Mouse (Mus musculus) testis, adult 2 months (tissue): ENCODE measurements around the gene Aox3. TPM values are rescaled to one million over a fixed set of nuclear protein-coding genes. Genes with fewer than 3 reads are reported as not detected.

Experiments
- H3K27ac ChIP-seq: fragments of 200-500 bp; 2 replicates; pipeline ENCODE4 v1.5.1; 2012; ENCODE audit warnings: low read depth, low read length; ENCODE audit not compliant: control insufficient read depth, insufficient read depth
- H3K27me3 ChIP-seq: fragments of 200-500 bp; 2 replicates; pipeline ENCODE4 v1.6.1; 2012; ENCODE audit warnings: mild to moderate bottlenecking, low read length, moderate library complexity; ENCODE audit not compliant: control insufficient read depth, insufficient read depth
- H3K36me3 ChIP-seq: fragments of 200-500 bp; 2 replicates; pipeline ENCODE4 v1.6.1; 2012; ENCODE audit warnings: mild to moderate bottlenecking, low read length; ENCODE audit not compliant: control insufficient read depth, insufficient read depth
- H3K4me1 ChIP-seq: fragments of 200-500 bp; 2 replicates; pipeline ENCODE4 v1.6.1; 2012; ENCODE audit warnings: low read length; ENCODE audit not compliant: control insufficient read depth, insufficient read depth
- H3K4me3 ChIP-seq: fragments of 200-500 bp; 2 replicates; pipeline ENCODE4 v1.5.1; 2012; ENCODE audit warnings: low read depth, mild to moderate bottlenecking, low read length, moderate library complexity, mixed read lengths; ENCODE audit not compliant: control insufficient read depth
- CTCF ChIP-seq: fragments of 200-500 bp; IDR thresholded peaks from 2 replicates; pipeline ENCODE4 v1.5.1; 2012; ENCODE audit warnings: low read depth, mild to moderate bottlenecking, inconsistent platforms, low read length, moderate library complexity; ENCODE audit not compliant: control insufficient read depth, insufficient read depth, insufficient replicate concordance
- POLR2A ChIP-seq: fragments of 200-500 bp; IDR thresholded peaks from 2 replicates; pipeline ENCODE4 v1.6.1; 2012; ENCODE audit warnings: low read depth, mild to moderate bottlenecking, inconsistent platforms, low read length, moderate library complexity; ENCODE audit not compliant: control insufficient read depth
- polyA plus RNA-seq: library from polyadenylated mRNA; depleted of rRNA; stranded (reverse); fragments of >200 nt; gene quantifications from 2 replicates; pipeline ENCODE4 v1.2.3, GENCODE M21; 2012

Gene Aox3
- polyA plus RNA-seq, 1 experiment: 9.6 TPM

DNA sequence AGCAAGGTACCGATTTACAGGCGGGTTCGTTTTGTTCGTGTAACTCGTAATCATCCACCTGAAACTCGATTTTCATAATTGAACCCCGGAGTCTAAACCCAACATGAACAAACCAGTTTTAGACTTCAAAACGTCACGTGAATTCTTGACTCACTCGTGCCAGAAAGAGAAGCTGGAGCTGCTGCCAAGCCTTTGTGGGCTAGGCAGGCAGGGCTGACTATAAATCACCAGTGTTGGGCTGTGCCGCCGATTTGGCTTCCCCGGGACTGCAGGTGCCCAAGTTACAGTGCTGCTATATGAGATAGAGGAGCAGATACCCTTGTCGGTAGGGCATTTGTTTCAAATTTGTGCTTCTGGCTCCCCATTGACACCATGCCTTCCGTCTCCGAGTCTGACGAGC is 97.3 kb downstream of the Aox3 start, which contains the start of gene Aox4:
Gene Aox4, plus strand, starts transcription at position 195 of the 400 bp plus-strand sequence.
- Histone ChIP-seq H3K27ac (no peak within 1 kb of the TSS), H3K36me3 (no peaks in the 10 kb centered on the region), H3K4me1 (peaks cover 2% of the 10 kb centered on the region; the same call in 1 of the 2 replicates), H3K27me3 (no peaks in the 10 kb centered on the region), H3K4me3 (no peak within 1 kb of the TSS)
- TF ChIP-seq CTCF: no peak
- no peak for TF ChIP-seq POLR2A

DNA sequence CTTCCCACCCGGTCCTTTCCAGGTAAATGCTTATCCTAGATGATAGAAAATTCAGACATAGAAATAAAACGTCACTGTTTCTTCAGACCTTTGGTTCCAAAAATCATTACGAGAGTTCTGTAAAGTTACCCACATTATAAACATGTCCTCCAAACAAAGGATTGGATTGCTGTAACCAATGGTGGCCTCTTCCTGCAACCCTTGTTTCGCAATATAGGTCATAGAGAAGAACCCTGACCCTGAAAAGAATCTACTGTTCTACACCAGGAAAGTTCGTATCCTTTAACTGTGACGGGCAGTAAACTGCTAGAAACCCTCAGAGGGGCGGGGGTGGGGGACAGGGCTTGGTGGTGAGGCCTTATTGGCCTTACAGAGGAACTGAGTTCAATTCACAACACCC is 99.9 kb downstream of the Aox3 start:
- no peak overlapping the region for H3K4me3 ChIP-seq
- TF ChIP-seq POLR2A: no peak
- no peak for TF ChIP-seq CTCF
- peaks cover 4% of the 10 kb centered on the region; the same call in 1 of the 2 replicates for H3K4me1 ChIP-seq
- H3K27me3 ChIP-seq: no peaks in the 10 kb centered on the region
- H3K36me3 ChIP-seq: no peaks in the 10 kb centered on the region
- H3K27ac ChIP-seq: no peak overlapping the region

DNA sequence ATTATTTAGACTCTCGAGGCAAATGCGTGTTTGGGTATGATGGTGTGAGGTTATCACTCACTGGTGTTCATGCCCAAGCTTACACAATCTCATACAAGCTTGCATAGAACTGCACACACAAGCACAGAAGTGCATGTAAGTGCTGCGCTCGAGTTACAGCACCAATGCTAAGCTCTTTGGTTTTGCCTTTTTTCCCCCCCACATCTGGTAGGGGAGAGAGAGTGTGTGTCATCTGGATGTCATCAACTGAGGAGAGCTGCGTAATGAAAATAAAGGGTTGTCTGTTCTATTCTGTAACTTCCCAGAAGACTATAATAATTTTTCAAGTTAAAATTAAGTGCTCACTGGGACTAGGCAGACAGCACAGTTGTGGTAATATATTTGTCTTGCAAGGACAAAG is 100.9 kb downstream of the Aox3 start:
- TF ChIP-seq CTCF (no peak), POLR2A (no peak)
- no peaks in the 10 kb centered on the region for H3K36me3 ChIP-seq
- no peaks in the 10 kb centered on the region for H3K27me3 ChIP-seq
- peaks cover 4% of the 10 kb centered on the region; the same call in 1 of the 2 replicates for H3K4me1 ChIP-seq
- H3K4me3 ChIP-seq: no peak overlapping the region
- no peak overlapping the region for H3K27ac ChIP-seq

DNA sequence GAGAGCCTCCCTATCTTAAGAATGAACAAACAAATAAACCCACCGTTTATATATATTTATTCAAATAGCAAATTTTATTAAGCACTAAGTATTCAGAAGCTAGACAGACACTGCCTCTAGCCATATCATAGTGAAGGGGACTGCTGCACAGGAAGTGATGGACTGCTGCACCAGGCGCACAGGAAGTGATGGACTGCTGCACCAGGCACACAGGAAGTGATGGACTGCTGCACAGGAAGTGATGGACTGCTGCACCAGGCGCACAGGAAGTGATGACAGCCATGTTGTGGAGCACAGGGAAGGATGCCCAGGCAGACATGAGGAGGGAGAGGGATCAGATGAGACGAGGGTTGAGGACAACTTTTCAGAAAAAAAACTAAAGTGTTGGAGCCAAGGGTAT is 102.4 kb downstream of the Aox3 start:
- TF ChIP-seq POLR2A (no peak), CTCF (no peak)
- Histone ChIP-seq H3K4me3 (peak overlapping the region; percentile 31), H3K27me3 (no peaks in the 10 kb centered on the region), H3K27ac (no peak overlapping the region), H3K36me3 (no peaks in the 10 kb centered on the region), H3K4me1 (peaks cover 4% of the 10 kb centered on the region; the same call in 1 of the 2 replicates)

GRCm38 (mm10) chr1:58215956-58216532 is 103.1 kb downstream of the Aox3 start:
- Histone ChIP-seq H3K4me3 (peak overlapping the region; percentile 31), H3K36me3 (no peaks in the 10 kb centered on the region), H3K27ac (no peak overlapping the region), H3K4me1 (peaks cover 3% of the 10 kb centered on the region; the same call in 1 of the 2 replicates), H3K27me3 (no peaks in the 10 kb centered on the region)
- TF ChIP-seq POLR2A (no peak), CTCF (no peak)

DNA sequence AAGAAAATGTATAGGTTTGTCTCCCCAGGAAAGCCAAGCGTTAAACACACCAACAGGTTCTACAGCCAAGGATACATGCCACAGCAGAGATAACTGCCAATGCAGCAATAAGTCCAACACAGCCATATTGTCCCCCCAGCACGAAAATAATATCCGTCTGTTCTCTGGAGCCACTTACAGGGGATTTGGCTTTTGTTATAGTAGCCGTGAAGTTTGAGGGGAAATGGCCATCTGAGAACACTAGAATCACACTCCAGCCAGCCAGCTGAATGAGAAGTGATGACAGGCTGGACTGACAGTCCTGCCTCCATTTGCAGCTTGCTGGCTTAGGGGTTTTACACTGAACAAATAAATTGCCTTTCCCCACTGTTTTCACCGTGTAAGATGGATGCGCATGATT is 108.1 kb downstream of the Aox3 start:
- no peak for TF ChIP-seq POLR2A
- no peak for TF ChIP-seq CTCF
- H3K36me3 ChIP-seq: no peaks in the 10 kb centered on the region
- H3K4me3 ChIP-seq: no peak overlapping the region
- H3K27ac ChIP-seq: no peak overlapping the region
- H3K4me1 ChIP-seq: no peaks in the 10 kb centered on the region
- no peaks in the 10 kb centered on the region for H3K27me3 ChIP-seq

GRCm38 (mm10) chr1:58221879-58222278 is 108.9 kb downstream of the Aox3 start:
- TF ChIP-seq CTCF (no peak), POLR2A (no peak)
- no peak overlapping the region for H3K27ac ChIP-seq
- no peaks in the 10 kb centered on the region for H3K36me3 ChIP-seq
- no peaks in the 10 kb centered on the region for H3K27me3 ChIP-seq
- H3K4me3 ChIP-seq: no peak overlapping the region
- no peaks in the 10 kb centered on the region for H3K4me1 ChIP-seq
